Mouse (Mus musculus) G1E (cell line): Measurements from ENCODE around the gene Pou2f2.

Experiments used
- CTCF ChIP-seq: IDR thresholded peaks from 2 replicates; pipeline ENCODE4 v1.5.1; 2012; ENCODE audit warnings: low read depth, low read length, inconsistent platforms, mixed read lengths
- GATA1 ChIP-seq: IDR thresholded peaks from 2 replicates; pipeline ENCODE4 v1.6.1; 2012; ENCODE audit warnings: borderline replicate concordance, low read length, inconsistent platforms, mixed read lengths
- POLR2AphosphoS5 ChIP-seq: IDR thresholded peaks from 2 replicates; pipeline ENCODE4 v1.6.1; 2012; ENCODE audit warnings: low read depth, low read length, inconsistent platforms; ENCODE audit not compliant: insufficient replicate concordance
- TAL1 ChIP-seq: conservative IDR thresholded peaks from 2 replicates; pipeline ENCODE4 v1.6.1; 2012; ENCODE audit warnings: low read depth, low read length, inconsistent platforms, mixed read lengths

DNA sequence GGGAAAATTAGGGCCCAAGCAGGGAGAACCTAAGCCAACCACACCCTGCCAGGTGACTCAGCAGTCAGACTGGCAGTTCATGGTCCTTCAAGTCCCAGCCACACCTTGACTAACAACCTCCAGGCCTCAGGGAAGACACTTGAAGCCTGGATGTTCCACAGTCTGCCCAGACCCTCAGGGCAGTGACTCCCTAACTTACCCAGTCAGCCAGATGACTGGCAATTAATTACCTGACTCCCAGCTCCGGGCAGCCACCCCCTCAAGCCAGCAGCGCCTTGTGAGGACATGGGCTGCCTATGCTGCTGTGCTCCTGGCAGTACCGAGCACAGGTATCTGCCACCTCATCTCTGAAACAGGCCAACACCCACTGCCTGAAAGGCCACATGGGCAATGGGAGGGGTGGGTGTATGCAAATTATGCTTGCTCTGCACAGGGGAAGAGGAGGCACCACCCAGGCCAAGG, 29.7 kb upstream of the Pou2f2 start:
- TF ChIP-seq CTCF (no peak), TAL1 (no peak), GATA1 (no peak), POLR2AphosphoS5 (no peak)
